Mouse (Mus musculus) lung, adult 2 months (tissue): ENCODE data around the gene Rtf2.

Experiments used
- CTCF ChIP-seq: fragments of 200-500 bp; IDR thresholded peaks from 2 replicates; pipeline ENCODE4 v1.5.1; 2011; ENCODE audit warnings: mild to moderate bottlenecking, low read length, control low read depth; ENCODE audit not compliant: insufficient read depth
- POLR2A ChIP-seq: fragments of 200-500 bp; IDR thresholded peaks from 2 replicates; pipeline ENCODE4 v1.6.1; 2011; ENCODE audit warnings: low read depth, mild to moderate bottlenecking, control low read depth, low read length, borderline replicate concordance; ENCODE audit errors: extremely low read depth

- TF ChIP-seq CTCF (no peak), POLR2A (no peak)
Observed at GRCm38 (mm10) chr2:172407499-172407898, 32.9 kb upstream of the Rtf2 start.
